Mouse (Mus musculus) intestine, postnatal 0 days (tissue): ENCODE results near the gene Gdpd5. TPM values are rescaled to one million over a fixed set of nuclear protein-coding genes. Genes with fewer than 3 reads are reported as not detected.

Experiments used
- ATAC-seq: fragments of 200-750 bp; cut with Nextera tagmentation; 2 replicates; pipeline ENCODE4 v1.8.0; 2017; ENCODE audit warnings: mild to moderate bottlenecking, moderate TSS enrichment, moderate library complexity
- H3K27ac ChIP-seq: fragments of 300-500 bp; sonication (generic); 2 replicates; pipeline ENCODE4 v1.5.1; 2014; ENCODE audit warnings: mild to moderate bottlenecking, low read depth, low read length, moderate library complexity
- H3K27me3 ChIP-seq: fragments of 300-500 bp; sonication (generic); replicated peaks from 2 replicates; pipeline ENCODE4 v1.6.1; 2014; ENCODE audit warnings: low read length, mixed read lengths; ENCODE audit not compliant: control insufficient read depth, insufficient read depth
- H3K36me3 ChIP-seq: fragments of 300-500 bp; sonication (generic); 2 replicates; pipeline ENCODE4 v1.6.1; 2014; ENCODE audit warnings: mild to moderate bottlenecking, moderate library complexity; ENCODE audit not compliant: control insufficient read depth, insufficient read depth
- H3K4me1 ChIP-seq: fragments of 300-500 bp; sonication (generic); replicated peaks from 2 replicates; pipeline ENCODE4 v1.6.1; 2014; ENCODE audit warnings: antibody characterized with exemption, low read length, mixed read lengths; ENCODE audit not compliant: control insufficient read depth, insufficient read depth
- H3K4me2 ChIP-seq: fragments of 300-500 bp; sonication (generic); replicated peaks from 2 replicates; pipeline ENCODE4 v1.6.1; 2014; ENCODE audit warnings: low read depth, mild to moderate bottlenecking, moderate library complexity
- H3K4me3 ChIP-seq: fragments of 300-500 bp; sonication (generic); 2 replicates; pipeline ENCODE4 v1.5.1; 2014; ENCODE audit warnings: low read depth, low read length
- H3K9ac ChIP-seq: fragments of 300-500 bp; sonication (generic); 2 replicates; pipeline ENCODE4 v1.6.1; 2014; ENCODE audit warnings: mild to moderate bottlenecking, low read depth, low read length
- H3K9me3 ChIP-seq: fragments of 300-500 bp; sonication (generic); 2 replicates; pipeline ENCODE4 v1.6.1; 2016; ENCODE audit warnings: mixed run types; ENCODE audit not compliant: control insufficient read depth
- CTCF ChIP-seq: sonication (generic); IDR thresholded peaks from 2 replicates; pipeline ENCODE4 v1.5.1; 2016; ENCODE audit warnings: low read depth, mild to moderate bottlenecking, control low read depth, antibody characterized with exemption, moderate library complexity
- WGBS: fragments of 180-500 bp; shearing (Covaris S2); extraction: QIAGEN DNeasy Blood & Tissue Kit; methylation state at CpG from one replicate; pipeline ENCODE4 v1.1.7; 2014; 5-methylcytosine and 5-hydroxymethylcytosine counted together
- polyA plus RNA-seq: library from polyadenylated mRNA; unstranded; fragments of >200 nt; fragmentation: Nextera tagmentation; extraction: Ambion mirVana; gene quantifications from 2 replicates; pipeline ENCODE4 v1.2.1, GENCODE M21; 2015

The Gdpd5 gene
- polyA plus RNA-seq, 1 experiment from 2014 or later, result 15.7 TPM

DNA sequence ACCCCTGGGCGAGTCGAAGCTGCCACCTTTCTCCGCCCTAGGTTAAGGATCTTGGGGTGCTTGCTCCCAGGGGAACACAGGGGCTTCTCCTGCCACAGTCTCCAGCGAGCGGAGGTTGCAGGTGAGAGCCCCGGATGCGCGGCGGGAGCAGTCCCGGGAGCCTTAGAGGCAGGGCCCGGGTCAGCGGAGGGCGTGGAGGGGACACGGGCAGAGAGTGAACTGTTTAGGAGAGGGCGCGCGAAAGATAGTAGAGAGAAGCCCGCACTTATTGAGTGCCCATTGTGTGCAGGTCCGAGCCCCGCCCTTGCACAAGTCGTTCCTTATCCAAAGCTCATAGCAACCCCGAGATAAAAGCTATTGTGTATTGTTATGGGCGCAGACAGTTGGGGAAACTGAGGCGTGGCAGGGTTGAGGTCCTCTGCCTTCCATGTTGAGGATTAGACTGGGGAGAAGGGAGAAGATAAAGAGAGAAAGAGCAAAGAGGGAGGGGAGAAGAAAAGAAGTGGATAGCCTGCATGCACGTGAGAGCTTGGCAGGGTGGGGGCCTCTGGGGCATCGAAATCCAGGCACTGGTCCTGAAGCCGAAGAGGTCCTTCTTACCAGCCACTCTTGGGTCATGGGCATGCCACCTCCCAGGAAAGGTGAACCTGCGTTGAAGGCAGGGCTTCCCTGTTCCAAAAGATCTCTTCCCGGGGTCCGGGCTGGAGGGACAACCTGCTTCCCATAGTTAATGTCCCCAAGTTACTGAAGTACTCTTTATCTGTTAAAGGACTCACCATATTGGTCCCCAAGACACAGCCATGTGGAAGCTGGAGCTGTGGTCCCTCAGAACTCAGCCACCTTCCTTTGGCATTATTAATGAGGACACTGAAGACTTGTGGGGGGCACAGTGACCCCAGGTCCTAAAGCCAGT is 1.1 kb downstream of the Gdpd5 start:
- peak overlapping the region; percentile 76 for H3K9ac ChIP-seq
- H3K27me3 ChIP-seq, result no peaks in the 10 kb centered on the region
- no peaks in the 10 kb centered on the region for H3K9me3 ChIP-seq
- peaks cover 15% of the 10 kb centered on the region for H3K4me1 ChIP-seq
- ATAC-seq, result no peak
- TF ChIP-seq CTCF, result no peak
- no peaks in the 10 kb centered on the region; the same call in 1 of the 2 replicates for H3K36me3 ChIP-seq
- peak overlapping the region; percentile 73 for H3K4me3 ChIP-seq
- peak overlapping the region; percentile 82 for H3K27ac ChIP-seq
- WGBS, result 7% methylated on average over 30 of the region's 30 CpGs
- H3K4me2 ChIP-seq, result peak overlapping the region; percentile 98

DNA sequence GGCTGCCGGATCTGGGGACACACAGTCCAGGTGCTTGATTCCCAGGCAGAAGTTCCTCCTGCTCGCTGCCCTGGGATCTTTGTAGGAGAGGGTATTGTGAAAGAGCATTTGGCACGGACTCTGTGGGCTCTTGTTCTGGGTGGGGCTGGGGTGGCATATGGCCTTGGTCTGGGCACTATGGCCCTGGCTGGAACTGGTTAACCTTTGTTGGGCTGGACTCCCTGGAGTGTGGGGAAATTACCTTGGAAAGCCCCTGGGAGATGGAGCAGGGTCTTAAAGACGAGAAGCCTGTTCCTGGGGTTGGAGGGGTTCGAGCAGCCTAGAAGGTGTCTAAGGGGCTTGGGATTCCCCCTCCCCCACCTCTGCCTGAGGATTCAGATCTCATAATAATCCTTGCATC is 2.0 kb downstream of the Gdpd5 start:
- H3K9me3 ChIP-seq, result no peaks in the 10 kb centered on the region
- ATAC-seq, result no peak
- peak overlapping the region; percentile 73 for H3K4me3 ChIP-seq
- H3K27me3 ChIP-seq, result no peaks in the 10 kb centered on the region
- H3K4me1 ChIP-seq, result peaks cover 20% of the 10 kb centered on the region
- H3K9ac ChIP-seq, result no peak overlapping the region
- 60% methylated on average over 5 of the region's 5 CpGs for WGBS
- H3K36me3 ChIP-seq, result no peaks in the 10 kb centered on the region; the same call in 1 of the 2 replicates
- H3K27ac ChIP-seq, result peak overlapping the region; percentile 2; the same call in 1 of the 2 replicates
- TF ChIP-seq CTCF, result no peak
- H3K4me2 ChIP-seq, result peak overlapping the region; percentile 98

DNA sequence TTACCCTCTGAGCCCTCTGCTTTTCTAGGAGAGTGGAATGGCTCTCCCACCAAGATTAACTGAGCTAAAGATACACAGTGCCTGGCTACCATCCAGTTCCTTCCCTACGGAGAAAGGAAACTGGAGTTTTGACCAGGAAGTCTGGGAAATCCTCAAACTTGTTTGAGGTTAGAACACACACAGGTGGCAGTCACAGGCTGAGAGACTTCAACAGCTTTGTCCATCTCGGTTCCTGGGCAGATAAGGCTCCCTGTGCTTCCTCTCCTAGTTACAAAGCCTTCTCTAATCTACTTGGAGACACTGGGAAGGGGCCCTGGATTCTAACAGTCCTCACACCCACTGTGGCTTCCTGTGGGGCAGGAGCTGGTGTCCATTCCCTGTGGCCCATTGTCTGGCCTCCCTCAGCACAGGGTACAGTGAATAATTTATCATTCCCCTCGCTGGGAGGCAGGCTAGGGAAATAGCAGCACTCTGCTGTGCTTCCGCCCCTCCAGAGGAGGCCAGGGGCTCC is 2.9 kb downstream of the Gdpd5 start:
- H3K4me2 ChIP-seq, result peak overlapping the region; percentile 98
- no peak overlapping the region for H3K9ac ChIP-seq
- peaks cover 20% of the 10 kb centered on the region for H3K4me1 ChIP-seq
- H3K9me3 ChIP-seq, result no peaks in the 10 kb centered on the region
- peaks cover 3% of the 10 kb centered on the region; the same call in 1 of the 2 replicates for H3K36me3 ChIP-seq
- ATAC-seq, result no peak
- no peak overlapping the region for H3K4me3 ChIP-seq
- TF ChIP-seq CTCF, result peak; percentile 44
- WGBS, result 14% methylated on average over 4 of the region's 4 CpGs
- H3K27ac ChIP-seq, result no peak overlapping the region; the same call in 1 of the 2 replicates
- no peaks in the 10 kb centered on the region for H3K27me3 ChIP-seq

DNA sequence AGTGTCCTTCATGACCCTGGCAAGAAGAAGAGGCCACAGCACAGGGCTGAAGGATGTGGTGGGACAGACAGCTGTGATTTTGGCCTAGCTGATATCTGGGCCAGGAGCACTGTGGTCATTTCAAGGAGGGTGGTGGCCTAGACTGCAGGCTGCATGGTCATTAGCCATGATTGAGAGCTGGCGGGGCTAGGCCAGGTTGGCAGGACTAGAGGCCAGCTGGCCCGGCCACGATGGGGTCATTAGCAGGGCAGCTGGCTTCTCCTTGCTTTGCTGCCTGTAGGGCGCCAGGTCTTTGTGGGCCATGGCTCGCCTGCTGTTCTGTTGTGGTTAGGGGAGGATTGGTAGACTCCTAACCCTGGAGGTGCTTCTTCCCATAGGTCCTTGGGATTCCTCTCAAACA is 4.8 kb downstream of the Gdpd5 start:
- H3K36me3 ChIP-seq, result peaks cover 9% of the 10 kb centered on the region
- peaks cover 20% of the 10 kb centered on the region; the same call in 1 of the 2 replicates for H3K4me1 ChIP-seq
- H3K9me3 ChIP-seq, result no peaks in the 10 kb centered on the region
- no peak overlapping the region for H3K4me3 ChIP-seq
- no peak for TF ChIP-seq CTCF
- no peak for ATAC-seq
- no peak overlapping the region for H3K4me2 ChIP-seq
- no peak overlapping the region for H3K27ac ChIP-seq
- H3K27me3 ChIP-seq, result no peaks in the 10 kb centered on the region
- H3K9ac ChIP-seq, result no peak overlapping the region
- 84% methylated on average over 5 of the region's 5 CpGs for WGBS

DNA sequence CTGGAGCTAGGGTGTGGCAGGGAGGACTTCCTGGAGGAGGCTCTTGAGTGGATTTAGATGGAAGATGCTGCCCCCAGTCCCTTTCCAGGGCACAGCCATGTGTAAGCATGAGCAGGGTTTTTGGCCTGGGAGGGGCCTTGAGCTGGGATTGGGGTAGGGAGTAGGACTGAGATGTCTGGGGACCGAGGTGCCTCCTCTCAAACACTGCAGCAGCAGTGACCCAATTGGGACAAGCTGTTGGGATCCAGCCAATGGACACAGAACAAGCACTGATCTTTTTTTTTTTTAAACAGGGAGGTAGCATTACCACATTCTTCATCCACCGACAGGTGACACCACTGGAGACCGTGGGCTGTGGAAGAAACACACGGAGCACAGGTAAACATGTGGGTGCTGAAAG is 5.6 kb downstream of the Gdpd5 start:
- Histone ChIP-seq H3K36me3 (peaks cover 13% of the 10 kb centered on the region), H3K9me3 (no peaks in the 10 kb centered on the region), H3K4me1 (peaks cover 20% of the 10 kb centered on the region; the same call in 1 of the 2 replicates), H3K9ac (no peak overlapping the region), H3K4me2 (no peak overlapping the region), H3K4me3 (no peak overlapping the region), H3K27ac (no peak overlapping the region), H3K27me3 (no peaks in the 10 kb centered on the region)
- ATAC-seq, result no peak
- TF ChIP-seq CTCF, result no peak
- WGBS, result 89% methylated on average over 4 of the region's 4 CpGs

DNA sequence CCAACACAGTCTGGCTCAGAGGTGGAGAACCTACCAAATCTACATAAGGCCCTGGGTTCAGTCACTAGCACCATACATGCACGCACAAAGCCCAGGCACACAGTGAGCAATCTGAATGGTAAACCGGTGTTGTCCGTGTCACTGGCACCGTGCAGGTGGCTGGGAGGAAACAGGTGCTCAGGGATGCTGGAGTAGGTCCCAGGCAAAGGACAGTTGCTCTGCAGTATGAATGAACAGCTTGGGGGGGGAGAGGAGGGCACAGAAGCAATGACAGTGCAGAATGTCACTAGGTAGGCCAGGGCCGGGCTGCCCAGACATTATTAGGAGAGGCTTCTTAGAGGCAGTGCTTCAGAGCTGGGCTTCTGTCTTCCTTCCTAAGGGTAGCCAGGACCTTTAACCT is 6.1 kb downstream of the Gdpd5 start:
- H3K27ac ChIP-seq, result no peak overlapping the region
- H3K4me2 ChIP-seq, result no peak overlapping the region
- H3K4me1 ChIP-seq, result peaks cover 19% of the 10 kb centered on the region; the same call in 1 of the 2 replicates
- peaks cover 16% of the 10 kb centered on the region for H3K36me3 ChIP-seq
- no peak for TF ChIP-seq CTCF
- no peak overlapping the region for H3K9ac ChIP-seq
- H3K27me3 ChIP-seq, result no peaks in the 10 kb centered on the region
- H3K9me3 ChIP-seq, result no peaks in the 10 kb centered on the region
- no peak overlapping the region for H3K4me3 ChIP-seq
- no peak for ATAC-seq
- WGBS, result 91% methylated on average over 5 of the region's 5 CpGs
